In genomic region chr3:127322870-127323269, GRCm38 (mm10) we compare ENCODE assay signal across 9 mouse cellular contexts.
DNase-seq lines count a peak whose midpoint lies in the region; ATAC-seq and TF ChIP-seq lines count a peak whose summit lies in the region.
"Had no signal": no experiment of that assay in that cellular context is flagged by ENCODE, and none has a peak within 500 bp of the region (broad histone marks: within the 10 kb centered on the region; RNA-seq: fewer than 3 reads in every experiment).

No protein-coding gene starts in this region.

- H3K4me1 ChIP-seq in hindbrain, embryonic 11.5 days (replicated peaks; ENCODE audit: control insufficient read depth, insufficient read depth, low read length) = no peaks in the 10 kb centered on the region
- H3K4me1 ChIP-seq in hindbrain, embryonic 13.5 days (replicated peaks) = 0 out of 2 replicates have a peak, but pooled peaks cover under 1% of the 10 kb centered on the region
- H3K4me1 ChIP-seq in cerebellum, adult 2 months (ENCODE audit: control insufficient read depth, insufficient read depth, low read length) = 0 out of 2 replicates have a peak, but pooled peaks cover 3% of the 10 kb centered on the region
- H3K4me1 ChIP-seq in hindbrain, postnatal 0 days (ENCODE audit: insufficient read depth, low read length) = no peaks in the 10 kb centered on the region
- H3K4me1 ChIP-seq in lung, postnatal 0 days (ENCODE audit: insufficient read depth, low read depth, low read length) = no peaks in the 10 kb centered on the region
- H3K4me1 ChIP-seq: embryonic facial prominence, embryonic 15.5 days had no signal

- no peak overlapping the region for H3K4me2 ChIP-seq in hindbrain, embryonic 11.5 days (replicated peaks; ENCODE audit: low read depth, low read length)
- H3K4me2 ChIP-seq in hindbrain, embryonic 13.5 days = no peak overlapping the region
- no peak overlapping the region for H3K4me2 ChIP-seq in hindbrain, postnatal 0 days (ENCODE audit: low read depth, low read length)
- no peak overlapping the region for H3K4me2 ChIP-seq in lung, postnatal 0 days (replicated peaks; ENCODE audit: low read depth, low read length)
- H3K4me2 ChIP-seq: embryonic facial prominence, embryonic 15.5 days had no signal

- no peak overlapping the region for H3K4me3 ChIP-seq in hindbrain, embryonic 11.5 days (ENCODE audit: low read depth, low read length)
- no peak overlapping the region for H3K4me3 ChIP-seq in hindbrain, embryonic 13.5 days
- H3K4me3 ChIP-seq in cerebellum, adult 2 months (replicated peaks; ENCODE audit: insufficient read depth, low read depth, low read length) = no peak overlapping the region
- H3K4me3 ChIP-seq in hindbrain, postnatal 0 days (ENCODE audit: low read length) = no peak overlapping the region
- no peak overlapping the region for H3K4me3 ChIP-seq in lung, postnatal 0 days (ENCODE audit: low read depth, low read length)
- H3K4me3 ChIP-seq: embryonic facial prominence, embryonic 15.5 days had no signal

- no peak overlapping the region for H3K9ac ChIP-seq in hindbrain, embryonic 11.5 days (ENCODE audit: low read depth, low read length)
- no peak overlapping the region for H3K9ac ChIP-seq in hindbrain, embryonic 13.5 days
- H3K9ac ChIP-seq in hindbrain, postnatal 0 days (replicated peaks; ENCODE audit: low read length) = no peak overlapping the region
- no peak overlapping the region for H3K9ac ChIP-seq in lung, postnatal 0 days (replicated peaks; ENCODE audit: low read depth)
- H3K9ac ChIP-seq: embryonic facial prominence, embryonic 15.5 days had no signal

- TF ChIP-seq EP300 in lung, postnatal 0 days (IDR thresholded peaks at IDR 0.05) = no peak

- H3K9me3 ChIP-seq in hindbrain, embryonic 11.5 days (ENCODE audit: control insufficient read depth, low read length) = no peaks in the 10 kb centered on the region
- H3K9me3 ChIP-seq in hindbrain, embryonic 13.5 days = no peaks in the 10 kb centered on the region
- H3K9me3 ChIP-seq in hindbrain, postnatal 0 days (ENCODE audit: low read length) = no peaks in the 10 kb centered on the region
- no peaks in the 10 kb centered on the region for H3K9me3 ChIP-seq in lung, postnatal 0 days (ENCODE audit: low read length)
- H3K9me3 ChIP-seq: embryonic facial prominence, embryonic 15.5 days had no signal

- no peak for ATAC-seq in hindbrain, embryonic 11.5 days (ENCODE audit: low FRiP score)
- ATAC-seq in hindbrain, embryonic 13.5 days (ENCODE audit: low FRiP score) = no peak
- no peak for ATAC-seq in hindbrain, postnatal 0 days
- ATAC-seq in lung, postnatal 0 days = no peak

- TF ChIP-seq CTCF in cerebellum, adult 2 months (IDR thresholded peaks at IDR 0.05; ENCODE audit: borderline replicate concordance, insufficient read depth, low read depth, low read length) = peak; percentile 53; the same call in 1 of the 2 replicates
- TF ChIP-seq CTCF in hindbrain, postnatal 0 days (IDR thresholded peaks at IDR 0.05; ENCODE audit: low read depth) = peak; percentile 91
- peak; percentile 87 for TF ChIP-seq CTCF in lung, postnatal 0 days (IDR thresholded peaks at IDR 0.05)

- no peaks in the 10 kb centered on the region for H3K27me3 ChIP-seq in hindbrain, embryonic 11.5 days (ENCODE audit: control insufficient read depth, insufficient read depth, low read length)
- H3K27me3 ChIP-seq in hindbrain, embryonic 13.5 days = no peaks in the 10 kb centered on the region
- H3K27me3 ChIP-seq in cerebellum, adult 2 months (ENCODE audit: control insufficient read depth, insufficient read depth, low read length) = no peaks in the 10 kb centered on the region
- H3K27me3 ChIP-seq in hindbrain, postnatal 0 days (ENCODE audit: insufficient read depth, low read length) = no peaks in the 10 kb centered on the region
- no peaks in the 10 kb centered on the region for H3K27me3 ChIP-seq in lung, postnatal 0 days (replicated peaks; ENCODE audit: insufficient read depth, low read length)
- H3K27me3 ChIP-seq: embryonic facial prominence, embryonic 15.5 days had no signal

- peak; percentile 81 for DNase-seq in hindbrain, embryonic 11.5 days (ENCODE audit: low spot score)
- DNase-seq in urinary bladder, postnatal 25 days (ENCODE audit: low spot score) = peak; percentile 41
- DNase-seq in urinary bladder, adult 18-20 months (ENCODE audit: low spot score in 2 of 2) = no peak
- peak in 1 of 2 experiments; percentile 63 for DNase-seq in cerebellum, adult 2 months
- peak; percentile 83 for DNase-seq in hindbrain, postnatal 0 days (ENCODE audit: low spot score)
- DNase-seq in lung, postnatal 0 days (ENCODE audit: low spot score) = peak; percentile 75
- DNase-seq in urinary bladder, adult 2 months (ENCODE audit: low spot score) = no peak

- TF ChIP-seq POLR2A in cerebellum, adult 2 months (IDR thresholded peaks at IDR 0.05; ENCODE audit: borderline replicate concordance, insufficient read depth, low read length) = no peak

- H3K27ac ChIP-seq in hindbrain, embryonic 11.5 days (ENCODE audit: low read depth, low read length) = no peak overlapping the region
- no peak overlapping the region for H3K27ac ChIP-seq in hindbrain, embryonic 13.5 days
- H3K27ac ChIP-seq in cerebellum, adult 2 months (ENCODE audit: insufficient read depth, low read length) = no peak overlapping the region
- no peak overlapping the region for H3K27ac ChIP-seq in hindbrain, postnatal 0 days
- no peak overlapping the region for H3K27ac ChIP-seq in lung, postnatal 0 days (ENCODE audit: low read length)
- H3K27ac ChIP-seq: embryonic facial prominence, embryonic 15.5 days had no signal

- H3K36me3 ChIP-seq in hindbrain, embryonic 11.5 days (ENCODE audit: control insufficient read depth, insufficient read depth, low read length) = no peaks in the 10 kb centered on the region
- no peaks in the 10 kb centered on the region for H3K36me3 ChIP-seq in hindbrain, embryonic 13.5 days
- no peaks in the 10 kb centered on the region for H3K36me3 ChIP-seq in hindbrain, postnatal 0 days (ENCODE audit: insufficient read depth, low read length)
- no peaks in the 10 kb centered on the region for H3K36me3 ChIP-seq in lung, postnatal 0 days (ENCODE audit: insufficient read depth, low read length)
- H3K36me3 ChIP-seq: embryonic facial prominence, embryonic 15.5 days had no signal

Comparison
In these comparisons a context has a peak if more than half of its experiments do, and no peak if none do; other contexts are left out.
1. DNase-seq: peak in hindbrain, embryonic 11.5 days (single experiment), urinary bladder, postnatal 25 days (single experiment), hindbrain, postnatal 0 days (single experiment) and lung, postnatal 0 days (single experiment); none in urinary bladder, adult 18-20 months (0 of 2) and urinary bladder, adult 2 months (single experiment).
2. Peak in every context shown above with its lines, with median percentiles within 50 percentile points of each other: CTCF ChIP-seq.